Mouse (Mus musculus) MEL (cell line): Measurements from ENCODE around the gene Calhm3. TPM values are rescaled to one million over a fixed set of nuclear protein-coding genes. Genes with fewer than 3 reads are reported as not detected.

Source experiments
- DNase-seq: peaks from one replicate; pipeline ENCODE4 v3.0.0; 2011; ENCODE audit warnings: low read depth, low spot score
- H3K27ac ChIP-seq: 2 replicates; pipeline ENCODE4 v1.5.1; 2012; ENCODE audit warnings: low read depth, mild to moderate bottlenecking, control low read depth, low read length, moderate library complexity; ENCODE audit not compliant: control insufficient read depth
- H3K27me3 ChIP-seq, 2 experiments: fragments of 150-350 bp in 1 of 2; sonication (generic) in 1 of 2; 2 replicates each; pipeline ENCODE4 v1.6.1; 2012; ENCODE audit warnings: low read length in 2 of 2, mild to moderate bottlenecking in 2 of 2, improper control_type of control experiment in 1 of 2, moderate library complexity in 1 of 2; ENCODE audit not compliant: insufficient read depth in 2 of 2, control insufficient read depth in 1 of 2
- H3K36me3 ChIP-seq, 2 experiments: 2 replicates each; pipeline ENCODE4 v1.6.1; 2012 to 2014; ENCODE audit warnings: low read length in 2 of 2, improper control_type of control experiment in 1 of 2, inconsistent platforms in 1 of 2, mild to moderate bottlenecking in 1 of 2; ENCODE audit not compliant: insufficient read depth in 2 of 2, control insufficient read depth in 1 of 2
- H3K4me1 ChIP-seq, 2 experiments: fragments of 150-350 bp in 1 of 2; sonication (generic) in 1 of 2; 2 replicates each; pipeline ENCODE4 v1.6.1; 2012; ENCODE audit warnings: low read length in 2 of 2, improper control_type of control experiment in 1 of 2, mild to moderate bottlenecking in 1 of 2; ENCODE audit not compliant: insufficient read depth in 2 of 2, control insufficient read depth in 1 of 2
- H3K4me3 ChIP-seq, 2 experiments: fragments of 150-350 bp in 1 of 2; sonication (generic) in 1 of 2; 2 replicates each; pipeline ENCODE4 v1.5.1; 2012; ENCODE audit warnings: low read depth in 2 of 2, low read length in 2 of 2, mild to moderate bottlenecking in 2 of 2, moderate library complexity in 2 of 2, control low read depth in 1 of 2, improper control_type of control experiment in 1 of 2; ENCODE audit not compliant: control insufficient read depth in 1 of 2, insufficient read depth in 1 of 2
- H3K79me2 ChIP-seq: 2 replicates; pipeline ENCODE4 v1.6.1; 2012; ENCODE audit warnings: mild to moderate bottlenecking, low read length, moderate library complexity; ENCODE audit not compliant: control insufficient read depth, poor library complexity, insufficient read depth
- H3K9ac ChIP-seq: 2 replicates; pipeline ENCODE4 v1.6.1; 2012; ENCODE audit warnings: low read depth, mild to moderate bottlenecking, control low read depth, low read length, moderate library complexity; ENCODE audit not compliant: control insufficient read depth, poor library complexity, severe bottlenecking
- H3K9me3 ChIP-seq: fragments of 150-350 bp; sonication (generic); replicated peaks from 2 replicates; pipeline ENCODE4 v1.6.1; 2012; ENCODE audit warnings: mild to moderate bottlenecking, low read length, improper control_type of control experiment, moderate library complexity; ENCODE audit not compliant: insufficient read depth
- CHD1 ChIP-seq: IDR thresholded peaks from 2 replicates; pipeline ENCODE4 v1.6.1; 2012; ENCODE audit warnings: low read depth, mild to moderate bottlenecking, inconsistent platforms, low read length, improper control_type of control experiment
- CHD2 ChIP-seq: IDR thresholded peaks from 2 replicates; pipeline ENCODE4 v1.6.1; 2011; ENCODE audit warnings: low read length, improper control_type of control experiment
- CTCF ChIP-seq, 3 experiments: IDR thresholded peaks in 2 of 3; conservative IDR thresholded peaks in 1 of 3; 2 replicates each; pipeline ENCODE4 v1.5.1; 2011 to 2012; ENCODE audit warnings: low read length in 3 of 3, low read depth in 2 of 3, mild to moderate bottlenecking in 2 of 3, improper control_type of control experiment in 1 of 3, inconsistent platforms in 1 of 3, mixed read lengths in 1 of 3, moderate library complexity in 1 of 3; ENCODE audit not compliant: control insufficient read depth in 1 of 3, insufficient read depth in 1 of 3, poor library complexity in 1 of 3, severe bottlenecking in 1 of 3
- EP300 ChIP-seq, 2 experiments: IDR thresholded peaks; 2 replicates each; pipeline ENCODE4 v1.6.1; 2011; ENCODE audit warnings: improper control_type of control experiment in 2 of 2, low read length in 2 of 2, low read depth in 1 of 2, mild to moderate bottlenecking in 1 of 2
- ETS1 ChIP-seq: IDR thresholded peaks from 2 replicates; pipeline ENCODE4 v1.6.1; 2012; ENCODE audit warnings: low read depth, mild to moderate bottlenecking, inconsistent platforms, low read length, improper control_type of control experiment, moderate library complexity
- GATA1 ChIP-seq: IDR thresholded peaks from 2 replicates; pipeline ENCODE4 v1.6.1; 2011; ENCODE audit warnings: low read depth, low read length, improper control_type of control experiment
- HCFC1 ChIP-seq: IDR thresholded peaks from 2 replicates; pipeline ENCODE4 v1.6.1; 2012; ENCODE audit warnings: low read depth, mild to moderate bottlenecking, inconsistent platforms, low read length, improper control_type of control experiment, moderate library complexity
- JUND ChIP-seq: IDR thresholded peaks from 2 replicates; pipeline ENCODE4 v1.6.1; 2011; ENCODE audit warnings: low read depth, mild to moderate bottlenecking, improper control_type of control experiment, low read length
- KAT2A ChIP-seq: conservative IDR thresholded peaks from 2 replicates; pipeline ENCODE4 v1.6.1; 2012; ENCODE audit warnings: low read depth, low read length, improper control_type of control experiment, inconsistent platforms
- MYB ChIP-seq: IDR thresholded peaks from 2 replicates; pipeline ENCODE4 v1.6.1; 2011; ENCODE audit warnings: mild to moderate bottlenecking, low read depth, low read length, improper control_type of control experiment
- MYC ChIP-seq: IDR thresholded peaks from 2 replicates; pipeline ENCODE4 v1.6.1; 2011; ENCODE audit warnings: low read depth, mild to moderate bottlenecking, low read length, improper control_type of control experiment, moderate library complexity
- NELFE ChIP-seq: IDR thresholded peaks from 2 replicates; pipeline ENCODE4 v1.6.1; 2011; ENCODE audit warnings: low read depth, low read length, improper control_type of control experiment
- NRF1 ChIP-seq: IDR thresholded peaks from 2 replicates; pipeline ENCODE4 v1.6.1; 2014; ENCODE audit warnings: low read depth, mild to moderate bottlenecking, inconsistent platforms, low read length, improper control_type of control experiment, moderate library complexity; ENCODE audit not compliant: poor library complexity, insufficient read depth, severe bottlenecking
- POLR2AphosphoS5 ChIP-seq: IDR thresholded peaks from 2 replicates; pipeline ENCODE4 v1.6.1; 2012; ENCODE audit warnings: low read depth, borderline replicate concordance, mild to moderate bottlenecking, inconsistent platforms, low read length, moderate library complexity, mixed read lengths
- RCOR1 ChIP-seq: IDR thresholded peaks from 2 replicates; pipeline ENCODE4 v1.6.1; 2012; ENCODE audit warnings: low read depth, mild to moderate bottlenecking, inconsistent platforms, low read length, improper control_type of control experiment
- SIN3A ChIP-seq: IDR thresholded peaks from 2 replicates; pipeline ENCODE4 v1.6.1; 2012; ENCODE audit warnings: low read length, improper control_type of control experiment, inconsistent platforms
- SMC3 ChIP-seq: IDR thresholded peaks from 2 replicates; pipeline ENCODE4 v1.6.1; 2011; ENCODE audit warnings: low read depth, low read length, improper control_type of control experiment
- TAL1 ChIP-seq: IDR thresholded peaks from 2 replicates; pipeline ENCODE4 v1.6.1; 2012; ENCODE audit warnings: mild to moderate bottlenecking, inconsistent platforms, low read length, moderate library complexity, mixed read lengths
- TCF12 ChIP-seq: IDR thresholded peaks from 2 replicates; pipeline ENCODE4 v1.6.1; 2014; ENCODE audit warnings: low read depth, mild to moderate bottlenecking, inconsistent platforms, low read length, improper control_type of control experiment, moderate library complexity
- UBTF ChIP-seq: IDR thresholded peaks from 2 replicates; pipeline ENCODE4 v1.6.1; 2012; ENCODE audit warnings: low read depth, mild to moderate bottlenecking, inconsistent platforms, low read length, improper control_type of control experiment, moderate library complexity, borderline replicate concordance; ENCODE audit not compliant: insufficient read depth
- ZKSCAN1 ChIP-seq: IDR thresholded peaks from 2 replicates; pipeline ENCODE4 v1.6.1; 2012; ENCODE audit warnings: low read depth, mild to moderate bottlenecking, inconsistent platforms, low read length, improper control_type of control experiment, moderate library complexity
- polyA plus RNA-seq, 2 experiments: library from polyadenylated mRNA; stranded (reverse) in 1 of 2; unstranded in 1 of 2; fragments of >175 nt in 1 of 2; fragments of >200 nt in 1 of 2; gene quantifications; 2 replicates each; pipeline versions ENCODE4 v1.2.1 to v1.2.4; 2012; ENCODE audit warnings: low replicate concordance in 2 of 2, low read depth in 1 of 2; ENCODE audit not compliant: insufficient read length in 2 of 2, insufficient read depth in 1 of 2, missing spikeins in 1 of 2
- total RNA-seq: library from RNA; depleted of rRNA; stranded (reverse); fragments of 300-350 nt; gene quantifications from 2 replicates; pipeline ENCODE4 v1.2.3, GENCODE M21; 2012

Calhm3 gene
- total and polyA plus RNA-seq, 3 experiments, result not detected

DNA sequence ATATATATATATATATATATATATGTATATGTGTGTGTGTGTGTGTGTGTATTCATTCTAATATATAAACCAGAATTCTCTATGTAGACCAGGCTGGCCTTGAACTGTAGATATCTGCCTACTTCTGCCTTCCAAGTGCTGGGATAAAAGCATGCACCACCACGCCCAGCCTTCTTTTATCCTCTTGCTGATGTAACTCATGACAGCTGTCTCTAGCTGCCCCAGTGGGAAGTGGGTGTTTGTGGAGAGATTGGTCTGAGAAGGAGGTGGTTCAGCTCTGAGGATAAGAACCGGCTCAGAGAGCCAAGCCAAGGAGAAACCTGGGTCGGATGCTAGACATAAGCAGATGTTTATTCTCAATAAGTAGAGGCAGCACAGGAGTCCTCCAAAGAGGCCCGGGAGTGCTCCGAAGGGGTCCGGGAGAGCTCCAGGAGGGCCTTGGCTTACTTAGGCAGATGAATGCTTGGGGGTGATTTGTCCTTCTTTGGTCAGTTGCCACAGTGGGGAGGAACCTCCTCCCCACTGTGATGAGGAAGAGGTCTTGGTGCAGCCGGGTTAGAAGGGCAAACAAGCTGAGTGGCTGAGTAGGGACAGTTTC is 10.2 kb upstream of the Calhm3 start (continued):
- TF ChIP-seq NELFE, result no peak
- TF ChIP-seq ETS1, result peak; percentile 80; the same call in 1 of the 2 replicates
- no peak; a peak in 1 of 4 replicates for TF ChIP-seq EP300 (IDR thresholded peaks at IDR 0.05; ENCODE audit: low read depth in 1 of 2, low read length in 2 of 2)
- peak; percentile 24; the same call in 1 of the 2 replicates for TF ChIP-seq TCF12
- no peak for TF ChIP-seq TAL1
- TF ChIP-seq RCOR1, result no peak
- no peak for TF ChIP-seq CHD1
- peak; percentile 39; the same call in 1 of the 2 replicates for TF ChIP-seq KAT2A
- no peak for TF ChIP-seq SMC3
- TF ChIP-seq SIN3A, result 0 out of 2 replicates have a peak, but pooled peaks have one; percentile 7

GRCm38 (mm10) chr19:47166758-47167157 is 9.2 kb upstream of the Calhm3 start:
- no peak for TF ChIP-seq CTCF (IDR thresholded peaks at IDR 0.05 in 2 of 3, conservative IDR thresholded peaks at IDR 0.05 in 1 of 3; ENCODE audit: control insufficient read depth in 1 of 3, insufficient read depth in 1 of 3, low read depth in 2 of 3, low read length in 3 of 3, poor library complexity in 1 of 3, severe bottlenecking in 1 of 3)
- TF ChIP-seq CHD2, result no peak
- TF ChIP-seq TAL1, result no peak
- TF ChIP-seq JUND, result no peak
- TF ChIP-seq MYC, result no peak
- no peak for TF ChIP-seq MYB
- no peak for TF ChIP-seq RCOR1
- no peak for TF ChIP-seq NRF1
- TF ChIP-seq EP300 (IDR thresholded peaks at IDR 0.05; ENCODE audit: low read depth in 1 of 2, low read length in 2 of 2), result no peak
- TF ChIP-seq GATA1, result no peak
- no peak for TF ChIP-seq UBTF
- no peak for TF ChIP-seq HCFC1
- TF ChIP-seq POLR2AphosphoS5, result no peak
- TF ChIP-seq ZKSCAN1, result no peak
- TF ChIP-seq NELFE, result no peak
- no peak overlapping the region for H3K27ac ChIP-seq
- no peak overlapping the region for H3K4me3 ChIP-seq
- no peaks in the 10 kb centered on the region; a peak in 1 of 4 replicates for H3K4me1 ChIP-seq
- no peak for DNase-seq
- H3K9me3 ChIP-seq, result no peaks in the 10 kb centered on the region
- H3K9ac ChIP-seq, result no peak overlapping the region
- H3K27me3 ChIP-seq, result no peaks in the 10 kb centered on the region
- H3K79me2 ChIP-seq, result no peaks in the 10 kb centered on the region; the same call in 1 of the 2 replicates
- peaks cover 0 to 3% of the 10 kb centered on the region in 2 experiments; a peak in 2 of 4 replicates for H3K36me3 ChIP-seq
